Mouse (Mus musculus) layer of hippocampus, adult 18-20 months (tissue): ENCODE results near the gene Vps26b. TPM values are rescaled to one million over a fixed set of nuclear protein-coding genes. Genes with fewer than 3 reads are reported as not detected.

Experiments
- DNase-seq, 2 experiments: peaks; one replicate each; pipeline ENCODE4 v3.0.0; 2022; ENCODE audit warnings: low spot score in 2 of 2
- long read RNA-seq: library from polyadenylated mRNA; stranded (forward); transcript quantifications from one replicate; pipeline ENCODE4 v2.0.0, GENCODE M21; 2021
- total RNA-seq, 2 experiments: library from RNA; stranded (reverse); gene quantifications; 2 replicates each; pipeline ENCODE4 v1.2.3; 2021

Gene Vps26b
- total RNA-seq = 100 to 1,000 TPM; 109 to 111 TPM
- long read RNA-seq, transcript Vps26b-201 (6 exons, 3,575 nt) = major isoform, 123 of 136 reads
- long read RNA-seq, partial matches to known transcripts = 3 of 136 reads
- long read RNA-seq, other reads (novel, unspliced or antisense) = 10 of 136 reads

DNA sequence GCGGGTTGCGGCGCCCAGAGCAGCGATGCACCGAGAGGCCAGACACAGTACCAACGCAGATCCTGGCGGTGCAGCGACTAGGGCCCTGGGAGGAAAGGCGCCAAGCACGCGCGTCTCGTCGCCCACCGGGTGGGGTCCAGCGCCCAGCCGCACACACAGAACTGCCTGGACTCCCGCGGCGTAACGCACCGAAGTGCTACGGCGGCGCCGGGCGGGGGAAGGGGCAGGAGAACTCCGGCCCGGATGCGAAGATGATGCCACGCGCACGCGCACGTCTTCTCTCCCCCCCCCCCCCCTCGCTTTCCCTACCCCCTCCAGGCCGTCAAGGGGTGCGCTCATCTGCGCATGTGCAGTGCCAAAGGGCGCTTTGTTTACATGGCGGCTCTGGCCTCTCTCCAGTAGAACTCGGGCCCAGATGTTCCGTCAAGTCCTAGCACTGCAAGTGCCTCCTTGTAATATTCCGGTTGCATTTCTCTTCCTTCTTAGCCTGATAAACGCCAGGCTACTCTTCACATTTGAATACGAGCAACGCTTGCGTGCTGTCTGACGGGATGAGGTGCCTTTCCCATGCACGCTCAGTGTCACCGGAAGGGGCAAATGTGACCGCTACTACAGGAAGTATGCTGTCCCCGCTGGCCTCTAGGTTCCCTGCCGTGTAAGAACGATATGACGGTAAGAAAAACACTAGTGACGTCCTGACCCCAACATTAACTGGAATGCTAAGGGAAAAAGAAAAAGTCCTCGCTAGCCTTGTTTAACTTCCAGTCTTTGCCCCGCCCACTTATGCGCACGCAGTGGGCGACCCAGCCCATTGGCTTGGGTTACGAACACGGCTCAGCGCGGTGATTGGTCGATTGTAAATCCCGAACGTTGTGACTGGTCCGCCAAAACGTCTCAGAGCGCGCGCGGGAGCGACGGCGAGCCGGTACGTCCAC lies at the start of gene Vps26b, which contains the start of gene Ncapd3:
Vps26b (minus strand) TSS at position 238 of the 935 bp plus-strand sequence.
Ncapd3 (plus strand) TSS at position 348 of the 935 bp plus-strand sequence.
- peak; percentile 94 to 99 for DNase-seq

DNA sequence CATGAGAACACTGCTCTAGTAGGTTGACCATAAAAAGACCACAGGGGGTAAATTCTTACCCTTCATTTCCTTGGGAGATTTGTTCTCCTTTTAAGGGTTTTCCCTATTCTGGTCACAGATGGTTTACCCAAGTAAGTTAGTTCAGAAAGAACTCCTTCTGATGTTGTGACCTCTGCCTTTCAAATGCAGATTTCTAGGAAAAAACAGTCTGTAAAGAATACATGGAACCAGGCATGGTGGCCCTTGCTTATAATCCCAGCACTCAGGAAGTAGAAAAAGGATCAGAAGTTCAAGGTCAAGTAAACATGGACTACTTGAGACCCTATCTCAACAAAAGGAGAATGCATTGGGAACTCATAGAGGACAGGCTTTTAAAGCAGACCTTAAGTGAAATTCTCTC lies 45.9 kb upstream of the Vps26b start:
- no peak for DNase-seq

DNA sequence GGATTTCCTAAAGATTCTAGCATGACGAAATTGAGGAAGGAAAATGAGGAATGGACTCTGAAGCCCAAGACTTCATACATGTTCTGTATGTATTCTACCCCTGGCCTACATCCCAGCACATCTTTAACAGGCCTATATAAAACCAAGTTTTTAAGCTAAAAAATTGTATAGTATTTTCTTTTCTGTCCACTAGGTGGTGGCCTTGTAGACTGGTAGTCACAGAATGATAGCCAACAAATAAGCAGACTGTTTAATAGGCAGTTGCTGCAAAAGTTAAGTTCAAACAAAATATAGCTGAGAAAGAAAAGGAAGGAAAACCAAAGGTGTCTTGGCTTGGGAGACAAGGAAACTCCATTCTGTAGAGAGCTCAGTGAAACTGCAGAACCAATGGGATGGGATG lies 44.8 kb upstream of the Vps26b start:
- no peak for DNase-seq

DNA sequence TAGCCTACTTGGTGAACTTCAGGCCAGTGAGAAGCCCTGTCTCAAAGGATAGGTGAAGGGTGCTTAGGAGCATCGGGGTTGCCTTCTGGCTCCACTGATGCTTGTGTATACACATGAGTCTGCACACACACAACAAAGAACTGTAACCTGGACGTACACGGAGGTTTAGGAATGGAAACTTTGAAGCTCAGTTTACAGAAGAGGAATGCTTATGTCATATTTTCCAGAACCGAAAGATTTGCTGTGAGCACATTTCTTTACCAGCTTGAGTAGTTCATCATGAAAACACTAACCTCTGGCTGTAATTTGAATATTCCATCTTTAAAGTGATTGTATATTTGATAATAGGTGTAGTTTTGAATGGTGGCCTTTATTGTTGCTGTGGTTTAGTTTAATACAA lies 41.0 kb upstream of the Vps26b start:
- DNase-seq = no peak

DNA sequence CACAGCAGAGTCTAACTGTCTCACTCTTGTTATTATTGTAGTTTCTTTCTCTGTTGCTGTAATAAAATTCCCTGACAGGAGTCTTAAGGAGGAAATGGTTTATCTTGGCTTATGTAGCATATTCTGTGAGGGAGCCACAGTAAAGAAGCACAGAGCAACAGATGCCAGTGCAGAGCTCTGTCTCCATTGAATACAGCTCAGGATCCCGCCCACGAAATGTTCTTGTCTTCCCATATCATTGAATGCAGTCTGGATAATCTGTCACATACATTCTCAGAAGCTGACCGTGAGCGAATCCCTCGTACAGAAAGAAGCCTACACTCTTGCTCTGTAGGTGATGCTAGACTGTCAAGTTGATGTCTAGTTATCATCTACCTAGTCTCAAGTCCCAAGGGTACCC lies 28.5 kb upstream of the Vps26b start:
- peak; percentile 37 to 79 for DNase-seq

DNA sequence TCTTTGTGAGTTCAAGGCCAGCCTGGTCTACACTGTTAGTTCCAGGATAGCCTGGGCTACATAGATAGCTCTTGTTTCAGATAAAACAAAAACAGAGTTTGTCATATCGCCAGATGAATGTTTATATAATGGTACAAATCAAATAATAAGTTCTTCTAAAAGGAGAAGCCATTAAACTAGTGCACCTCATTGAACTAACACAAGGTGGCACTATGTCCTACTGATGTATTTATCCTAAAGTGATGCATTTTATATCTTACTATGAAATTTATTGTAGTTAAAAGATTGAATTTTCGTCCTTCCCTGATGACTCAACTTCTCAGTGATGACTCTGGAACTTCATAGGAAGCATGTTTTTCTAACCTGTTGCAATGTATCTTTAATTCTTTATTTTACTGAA lies 19.6 kb upstream of the Vps26b start:
- peak in 1 of 2 experiments; percentile 39 for DNase-seq

DNA sequence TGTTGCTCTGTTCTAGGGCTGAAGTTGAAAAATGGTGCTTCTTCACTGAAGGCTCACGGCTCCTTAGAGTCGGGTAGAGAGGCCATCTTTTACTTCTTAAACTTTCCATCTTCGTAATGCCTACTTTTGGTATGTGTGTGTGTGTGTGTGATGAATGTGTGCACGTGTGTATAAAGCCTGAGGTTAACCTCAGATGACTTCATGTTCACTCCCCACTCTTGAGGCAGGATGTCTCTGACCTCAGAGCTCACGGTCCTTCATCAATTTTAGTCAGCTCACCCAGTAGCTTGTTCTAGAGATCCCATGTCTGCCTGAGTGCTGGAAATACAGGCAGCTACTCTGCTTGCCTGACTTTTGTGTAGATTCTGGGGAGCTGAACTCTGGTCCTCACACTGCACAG lies 14.0 kb upstream of the Vps26b start:
- no peak for DNase-seq

DNA sequence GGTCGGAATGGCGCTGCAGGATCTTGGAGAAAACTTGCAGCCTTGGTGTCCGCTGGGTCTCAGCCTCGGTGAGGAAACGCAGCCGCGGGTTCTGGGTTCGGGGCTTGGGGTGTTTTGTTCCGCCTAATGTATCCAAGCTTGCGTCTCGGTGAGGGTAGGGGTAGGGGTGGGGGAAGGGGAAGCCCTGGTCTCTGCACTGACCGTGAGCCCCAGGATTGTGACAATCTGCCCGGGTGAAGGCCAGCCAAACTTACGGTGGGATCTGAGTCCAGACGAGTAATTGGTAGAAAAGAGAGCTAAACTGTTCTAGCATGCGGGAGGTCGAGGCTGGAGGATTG lies 867 bp upstream of the Vps26b start:
- DNase-seq = no peak

DNA sequence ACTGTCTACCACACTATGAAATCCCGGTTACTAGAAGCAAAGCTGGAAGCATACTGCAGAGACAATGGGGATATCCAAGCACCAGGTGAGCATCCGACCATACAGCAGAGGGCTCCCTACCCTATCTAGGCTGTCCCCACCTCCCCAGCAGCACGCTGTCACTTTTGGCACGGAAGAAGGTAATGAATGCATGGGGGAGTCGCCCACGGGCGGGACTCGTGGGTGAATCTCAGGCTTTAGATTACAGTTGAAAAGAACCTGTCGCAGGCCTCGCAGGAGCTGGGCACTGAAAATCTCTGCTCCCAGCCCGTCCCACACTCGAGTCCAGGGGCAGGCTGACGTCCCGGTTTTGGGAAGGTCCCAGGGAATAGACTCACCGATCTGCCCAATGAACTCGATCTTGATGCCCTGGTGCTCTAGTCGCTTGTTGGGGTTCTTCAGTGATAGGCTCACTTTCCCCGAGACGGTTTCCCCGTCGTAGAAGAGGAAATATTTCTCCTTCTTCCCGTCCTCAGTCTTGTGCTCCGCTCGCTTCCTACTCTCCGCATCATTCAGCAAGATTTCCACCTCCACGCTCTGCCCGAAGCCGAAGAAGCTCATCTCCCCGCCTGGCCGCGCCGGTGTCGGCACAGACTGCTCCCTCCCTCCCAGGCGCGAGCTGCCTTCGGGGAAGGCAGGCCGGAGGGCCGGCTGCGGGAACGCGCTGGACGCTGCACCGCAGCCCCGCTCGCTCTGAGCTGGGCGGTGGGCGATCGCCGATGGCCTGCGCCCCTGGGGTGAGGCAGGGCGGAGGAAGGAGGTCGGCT lies 640 bp downstream of the Vps26b start:
- DNase-seq = peak; percentile 69 to 78

DNA sequence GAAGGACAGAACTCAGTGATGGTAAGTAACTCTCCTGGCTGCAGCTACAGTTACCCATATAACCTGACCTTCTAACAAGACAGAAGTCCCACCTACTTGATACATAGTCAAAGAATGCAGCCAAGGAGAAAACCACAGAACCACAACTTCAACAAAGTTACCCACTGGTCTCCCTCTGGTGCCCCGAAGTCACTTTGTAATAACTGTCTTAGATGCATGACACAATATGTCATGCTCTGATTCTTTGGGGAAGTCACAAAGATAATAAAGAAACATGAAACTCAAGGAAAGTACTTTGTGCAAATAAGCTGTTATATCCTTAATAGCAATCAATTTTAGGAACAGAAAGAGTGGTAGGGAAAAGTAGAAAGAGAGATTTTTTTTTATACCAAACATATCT lies 3.2 kb downstream of the Vps26b start:
- DNase-seq = no peak

DNA sequence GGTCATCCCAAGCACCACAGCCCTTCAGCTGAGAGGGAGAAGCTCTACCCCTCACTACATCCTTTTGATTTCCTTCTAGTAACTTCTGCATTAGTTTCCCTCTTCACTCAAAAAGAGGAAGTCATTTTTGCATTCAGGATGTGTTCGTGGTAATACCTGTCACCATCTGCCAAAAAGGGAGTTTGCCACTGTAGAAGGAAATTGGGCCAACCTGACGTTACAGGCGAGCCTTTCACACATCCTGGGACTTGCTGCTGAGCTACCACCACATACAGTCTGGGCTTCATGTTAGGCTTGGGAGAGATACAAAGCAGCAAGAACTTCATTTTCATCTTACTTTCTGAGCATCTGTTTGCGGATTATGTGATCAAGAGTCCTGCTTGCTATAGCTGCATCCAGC lies 6.2 kb downstream of the Vps26b start:
- no peak for DNase-seq

DNA sequence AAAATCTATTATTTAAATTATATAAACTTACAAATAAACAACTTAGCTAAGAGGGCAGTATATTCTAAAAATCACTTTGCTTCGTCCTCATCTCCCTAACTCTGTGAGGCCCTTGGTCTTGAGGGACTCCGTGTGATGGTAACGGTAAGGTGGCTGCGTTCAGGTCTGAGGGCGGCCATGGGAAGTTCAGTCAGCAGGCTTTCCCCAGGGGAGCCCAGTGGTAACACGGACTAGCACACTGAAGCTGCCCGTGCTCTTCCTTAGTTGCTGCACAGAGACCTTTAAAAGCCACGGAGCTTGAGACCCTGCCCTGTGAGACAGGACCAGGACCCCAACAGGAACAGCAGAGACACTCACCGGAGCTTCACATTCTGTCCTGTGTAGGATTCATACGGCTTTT lies 10.9 kb downstream of the Vps26b start:
- DNase-seq = no peak

DNA sequence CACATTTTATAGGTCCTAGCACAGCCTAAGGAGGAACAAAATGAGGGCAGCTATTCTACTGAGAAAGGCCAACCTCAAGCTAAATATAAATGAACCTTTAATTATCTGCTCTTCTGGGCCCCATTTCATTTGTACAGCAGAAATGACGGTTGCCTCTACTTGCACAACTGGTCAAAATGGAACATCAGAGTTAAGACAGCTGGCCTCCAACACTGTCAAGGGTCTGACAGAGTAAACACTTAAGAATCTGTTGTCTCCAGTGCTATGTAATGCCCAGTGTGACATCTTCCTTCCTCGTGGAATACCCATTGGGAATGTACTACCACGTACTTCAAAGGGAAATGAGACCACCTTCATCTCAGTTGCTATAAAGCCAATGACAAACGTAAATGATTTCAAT lies 18.3 kb downstream of the Vps26b start:
- DNase-seq = no peak

DNA sequence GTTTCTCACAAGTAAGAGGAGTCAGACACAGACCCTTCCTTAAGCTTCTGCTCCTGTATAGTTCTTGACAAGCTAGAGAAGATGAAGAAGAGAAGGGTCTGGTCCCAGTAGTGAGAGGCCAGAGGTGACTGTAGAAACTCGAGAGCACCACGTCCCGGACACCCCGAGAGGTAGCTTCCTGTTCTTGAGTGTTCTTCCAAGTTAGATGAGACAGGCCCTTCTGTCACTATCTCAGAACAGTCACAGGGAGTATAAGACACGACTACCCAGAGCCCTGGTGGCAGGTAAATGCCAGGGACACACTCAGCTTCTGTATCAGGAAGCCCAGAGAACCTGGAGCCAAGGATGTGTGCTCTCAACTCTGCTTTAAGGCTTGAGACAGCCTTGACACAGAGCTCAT lies 20.6 kb downstream of the Vps26b start:
- DNase-seq = no peak

DNA sequence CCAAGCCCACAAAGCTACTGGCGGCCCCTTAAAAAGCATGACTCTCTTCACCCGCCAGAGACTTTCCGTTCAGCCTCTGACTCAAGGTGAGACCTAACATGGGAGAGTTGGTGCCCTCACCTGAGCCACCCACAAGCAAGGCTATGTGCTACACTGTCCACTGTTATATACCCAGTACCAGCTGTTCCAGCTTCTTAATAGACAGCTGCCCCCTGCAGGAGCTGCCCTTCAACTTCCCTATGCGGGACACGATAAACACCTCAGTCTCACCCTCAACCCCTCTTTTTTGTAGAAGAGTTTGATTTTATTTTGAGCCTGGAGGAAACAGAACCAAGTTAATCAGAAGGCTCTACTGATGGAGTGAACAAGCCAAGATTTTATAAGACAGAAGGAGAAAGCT lies 23.0 kb downstream of the Vps26b start:
- no peak for DNase-seq

DNA sequence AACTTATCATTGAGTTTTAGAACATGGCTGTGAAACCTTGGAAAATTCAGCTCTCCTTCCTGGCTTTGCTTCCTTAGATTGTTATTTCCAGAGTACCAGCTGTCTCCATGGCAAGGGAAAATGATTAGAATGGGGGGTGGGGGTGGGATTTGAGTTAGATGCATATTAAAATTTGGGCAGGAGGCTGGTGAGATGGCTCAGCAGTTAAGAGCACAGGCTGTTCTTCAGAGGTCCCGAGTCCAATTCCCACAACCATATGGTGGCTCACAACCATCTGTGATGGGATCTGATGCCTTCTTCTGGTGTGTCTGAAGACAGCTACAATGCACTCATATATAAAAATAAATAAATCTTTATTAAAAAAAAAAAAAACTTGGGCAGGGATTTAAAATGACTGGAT lies 23.9 kb downstream of the Vps26b start:
- peak; percentile 69 to 85 for DNase-seq

DNA sequence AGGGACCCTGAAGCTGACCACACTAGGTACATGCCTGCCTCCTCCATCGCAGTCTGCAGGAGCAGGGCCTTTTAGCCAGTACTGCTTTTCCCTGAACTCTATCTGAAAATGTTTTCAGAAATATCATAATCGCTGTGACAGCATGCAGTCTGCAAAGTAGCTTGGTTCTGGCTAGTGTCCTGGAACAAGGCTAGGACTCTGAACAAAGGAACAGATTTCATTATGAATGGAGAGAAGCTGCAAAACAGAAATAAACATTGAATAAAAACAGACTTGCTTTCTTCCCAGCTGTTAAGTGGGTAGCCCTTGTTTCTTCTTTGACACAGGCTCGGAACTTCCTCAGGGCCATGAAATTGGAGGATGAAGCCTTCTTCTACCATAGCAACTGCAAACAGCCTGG lies 24.6 kb downstream of the Vps26b start:
- peak in 1 of 2 experiments; percentile 67 for DNase-seq

DNA sequence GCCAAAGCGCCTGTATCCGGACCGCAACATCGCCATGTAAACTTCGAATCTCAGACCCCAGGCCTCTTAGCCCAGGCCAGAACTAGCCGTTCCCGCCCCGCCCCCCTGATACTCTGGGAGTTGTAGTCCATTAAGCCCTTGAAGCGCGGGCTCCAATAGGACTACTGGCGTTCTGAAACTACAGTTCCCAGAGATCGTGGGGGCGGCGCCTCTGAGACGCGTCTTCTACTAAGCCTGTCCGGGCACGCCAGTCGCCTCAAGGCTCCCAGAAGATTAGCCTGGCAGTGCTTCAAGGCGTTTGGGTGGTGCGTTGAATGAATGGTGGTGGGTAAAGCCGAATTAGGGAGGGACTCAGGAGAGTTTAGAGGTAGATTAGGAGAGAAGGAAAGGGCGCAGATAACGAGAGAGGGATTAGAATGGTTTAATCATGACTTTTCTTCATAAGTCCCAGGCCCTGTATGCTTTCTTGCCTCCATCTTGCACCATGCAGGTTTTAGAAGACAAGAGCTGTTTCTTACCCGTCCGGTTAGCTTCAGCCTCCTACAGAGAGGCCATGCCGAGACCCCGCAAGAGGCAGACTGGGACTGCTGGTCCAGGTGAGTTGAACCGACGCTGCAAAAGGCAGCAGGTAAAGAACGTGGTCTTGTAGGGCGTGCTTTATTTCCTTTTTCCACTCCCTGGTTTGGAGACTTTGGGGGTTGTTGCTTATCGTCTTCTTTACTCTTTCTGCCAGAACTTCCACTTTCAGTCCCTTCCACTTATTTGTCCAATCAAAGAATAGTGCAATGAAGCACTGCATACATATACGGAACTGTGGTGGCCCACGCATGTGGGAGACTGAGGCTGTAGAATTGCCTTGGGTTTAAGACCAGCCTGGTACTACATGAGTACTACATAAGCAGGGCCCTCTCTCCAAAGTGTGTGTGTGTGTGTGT lies 30.1 kb downstream of the Vps26b start, which contains the start of the genes Acad8 and Thyn1:
Acad8 (minus strand) TSS at position 106 of the 935 bp plus-strand sequence.
Thyn1 (plus strand) TSS at position 250 of the 935 bp plus-strand sequence.
- DNase-seq = peak; percentile 93 to 98

DNA sequence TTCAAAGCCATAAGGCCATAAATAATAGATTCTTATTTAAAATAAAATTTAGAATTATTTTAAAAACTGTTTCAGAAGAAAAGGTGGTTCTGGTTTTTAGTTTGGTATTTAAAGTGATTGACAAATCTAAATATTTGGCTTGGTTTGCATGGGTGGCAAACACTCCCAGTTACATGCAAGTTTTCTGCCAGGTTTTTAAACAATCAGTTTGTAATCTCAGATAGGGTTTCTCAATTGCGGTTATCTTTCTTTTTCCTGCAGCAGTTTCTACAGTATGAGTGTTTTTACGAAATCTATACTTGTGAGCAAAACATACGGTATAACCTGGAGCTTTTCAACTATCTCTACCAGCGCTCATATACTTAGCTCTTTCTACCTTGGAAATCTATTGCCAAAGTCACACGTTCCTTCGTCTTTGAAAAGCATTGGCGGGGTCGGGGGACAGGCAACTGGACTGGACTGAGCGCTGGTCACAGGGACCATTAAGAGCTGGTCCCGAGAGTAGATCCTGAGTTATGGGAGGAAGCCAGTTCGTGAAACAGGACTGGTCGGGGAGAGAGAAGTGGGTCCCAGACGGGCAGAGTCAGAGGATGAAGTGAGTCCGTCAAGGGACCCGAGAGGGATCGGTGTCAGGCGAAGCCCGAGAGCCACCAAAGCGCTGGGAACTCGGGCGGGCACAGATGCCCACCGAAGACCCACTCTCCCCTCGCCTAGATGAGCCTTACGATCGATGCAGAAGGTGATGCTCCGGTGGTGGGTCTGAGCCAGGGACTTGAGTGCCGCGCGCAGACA lies 31.0 kb downstream of the Vps26b start:
- DNase-seq = peak in 1 of 2 experiments; percentile 30

DNA sequence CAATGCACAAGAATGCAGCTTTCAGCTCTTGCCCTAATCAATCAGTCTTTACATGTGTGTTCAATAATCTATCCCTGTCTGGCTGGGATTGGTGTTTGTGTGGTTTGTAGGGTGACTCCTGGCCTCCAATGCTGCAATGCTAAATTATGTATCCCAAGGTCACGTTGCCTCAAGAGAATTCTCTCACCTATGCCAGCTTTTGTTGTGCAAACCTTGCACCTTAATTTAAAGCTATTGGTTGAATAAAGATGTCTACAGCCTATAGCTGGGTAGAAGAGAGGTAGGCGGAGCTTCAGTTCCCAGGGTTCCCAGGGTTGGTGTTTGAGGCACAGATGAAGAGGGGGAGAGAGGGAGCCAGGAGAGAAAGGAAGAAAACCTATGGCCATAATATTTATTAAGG lies 32.4 kb downstream of the Vps26b start:
- DNase-seq = no peak
